Mouse (Mus musculus): ENCODE measurements at regions not wholly inside any gene's neighbourhood (a gene's known extent, or its start where the extent isn't known, plus 50 kb on each side); places are given as distances from the start of the nearest gene placed in this dataset.
A peak's percentile ranks its signal among the peaks of the same experiment; 100 is the strongest.

DNA sequence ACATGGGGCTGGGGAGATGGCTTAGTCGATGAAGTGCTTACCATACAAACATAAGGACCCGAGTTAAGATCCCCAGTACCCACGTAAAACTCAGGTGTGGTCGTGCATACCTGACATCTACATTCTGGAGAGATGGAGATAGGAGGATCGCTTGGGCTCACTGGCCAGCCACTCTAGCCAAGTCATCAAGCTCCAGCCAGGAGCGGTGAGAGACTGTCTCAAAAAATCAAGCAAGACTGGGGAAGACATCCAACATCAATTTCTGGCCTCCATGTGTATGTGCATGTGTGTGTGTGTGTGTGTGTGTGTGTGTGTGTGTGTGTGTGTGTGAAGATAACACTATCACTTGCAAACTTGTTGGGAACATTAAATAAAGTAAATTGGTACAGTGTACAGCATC is 104.6 kb upstream of the Ypel5 start:
- Histone ChIP-seq H3K27me3 (ENCODE audit: control insufficient read depth, insufficient read depth, low read length, poor library complexity, severe bottlenecking) (no peaks in the 10 kb centered on the region), H3K4me1 (ENCODE audit: control insufficient read depth, insufficient read depth, low read length) (no peaks in the 10 kb centered on the region), H3K9ac (ENCODE audit: low read depth, poor library complexity, severe bottlenecking) (no peak overlapping the region), H3K36me3 (ENCODE audit: control insufficient read depth, insufficient read depth, low read length, poor library complexity, severe bottlenecking) (no peaks in the 10 kb centered on the region), H3K9me3 (replicated peaks; ENCODE audit: control insufficient read depth, insufficient read depth, low read length, poor library complexity, severe bottlenecking) (no peaks in the 10 kb centered on the region), H3K4me3 (ENCODE audit: low read depth, low read length) (no peak overlapping the region), H3K27ac (ENCODE audit: insufficient read depth, low read length) (no peak overlapping the region)
- TF ChIP-seq POLR2A (IDR thresholded peaks at IDR 0.05; ENCODE audit: insufficient read depth, low read length) (no peak), EP300 (IDR thresholded peaks at IDR 0.05; ENCODE audit: insufficient read depth, low read depth, low read length) (no peak), CTCF (IDR thresholded peaks at IDR 0.05; ENCODE audit: low read depth, low read length) (no peak)

DNA sequence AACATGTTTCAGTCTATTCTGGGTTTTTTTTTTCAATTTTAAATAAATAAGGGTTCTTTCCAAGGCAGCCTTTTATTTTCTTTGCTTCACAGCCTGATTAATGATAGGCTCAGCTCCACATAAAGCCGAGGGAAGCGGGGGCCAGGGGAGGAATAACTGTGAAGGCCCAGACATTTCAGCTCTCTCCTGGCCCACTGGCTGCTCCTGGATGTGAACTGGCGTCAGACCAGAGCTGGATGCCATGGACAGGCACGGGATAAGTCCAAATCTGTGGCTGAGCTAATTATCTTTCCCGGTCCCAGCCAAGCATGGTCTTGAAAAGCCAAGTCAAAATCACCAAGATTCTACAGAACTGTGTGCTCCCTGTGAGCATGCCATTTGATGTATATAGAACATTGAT is 105.1 kb upstream of the Ypel5 start:
- Histone ChIP-seq H3K27ac (ENCODE audit: insufficient read depth, low read length) (no peak overlapping the region), H3K27me3 (ENCODE audit: control insufficient read depth, insufficient read depth, low read length, poor library complexity, severe bottlenecking) (no peaks in the 10 kb centered on the region), H3K4me1 (ENCODE audit: control insufficient read depth, insufficient read depth, low read length) (no peaks in the 10 kb centered on the region), H3K9me3 (replicated peaks; ENCODE audit: control insufficient read depth, insufficient read depth, low read length, poor library complexity, severe bottlenecking) (no peaks in the 10 kb centered on the region), H3K9ac (ENCODE audit: low read depth, poor library complexity, severe bottlenecking) (no peak overlapping the region), H3K36me3 (ENCODE audit: control insufficient read depth, insufficient read depth, low read length, poor library complexity, severe bottlenecking) (no peaks in the 10 kb centered on the region), H3K4me3 (ENCODE audit: low read depth, low read length) (no peak overlapping the region)
- TF ChIP-seq CTCF (IDR thresholded peaks at IDR 0.05; ENCODE audit: low read depth, low read length) (no peak), POLR2A (IDR thresholded peaks at IDR 0.05; ENCODE audit: insufficient read depth, low read length) (no peak), EP300 (IDR thresholded peaks at IDR 0.05; ENCODE audit: insufficient read depth, low read depth, low read length) (no peak)

DNA sequence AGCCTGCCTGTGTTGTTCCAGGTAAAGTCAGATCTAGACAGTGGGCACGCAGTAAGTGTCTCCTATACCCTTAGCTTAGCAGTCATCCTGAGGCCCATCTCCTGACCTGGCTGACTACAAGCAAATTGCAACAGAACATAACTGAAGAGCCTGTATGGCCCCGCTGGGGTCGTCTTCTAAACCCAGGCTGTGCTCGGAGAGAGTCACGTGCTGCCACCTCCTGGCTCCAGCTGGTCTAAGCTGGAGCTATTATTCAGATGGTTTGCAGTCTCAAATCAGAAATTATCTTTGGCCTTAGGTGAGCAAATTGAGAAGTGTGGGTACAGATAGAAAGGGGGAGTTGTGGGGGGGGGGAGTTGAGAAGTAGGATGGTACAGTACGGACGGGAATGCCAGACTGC is 115.5 kb upstream of the Ypel5 start:
- no peaks in the 10 kb centered on the region for H3K4me1 ChIP-seq (ENCODE audit: control insufficient read depth, insufficient read depth, low read length)
- no peak overlapping the region for H3K4me3 ChIP-seq (ENCODE audit: low read depth, low read length)
- no peaks in the 10 kb centered on the region for H3K27me3 ChIP-seq (ENCODE audit: control insufficient read depth, insufficient read depth, low read length, poor library complexity, severe bottlenecking)
- no peak overlapping the region for H3K27ac ChIP-seq (ENCODE audit: insufficient read depth, low read length)
- H3K36me3 ChIP-seq (ENCODE audit: control insufficient read depth, insufficient read depth, low read length, poor library complexity, severe bottlenecking), result no peaks in the 10 kb centered on the region
- no peak overlapping the region for H3K9ac ChIP-seq (ENCODE audit: low read depth, poor library complexity, severe bottlenecking)
- no peaks in the 10 kb centered on the region for H3K9me3 ChIP-seq (replicated peaks; ENCODE audit: control insufficient read depth, insufficient read depth, low read length, poor library complexity, severe bottlenecking)
- TF ChIP-seq POLR2A (IDR thresholded peaks at IDR 0.05; ENCODE audit: insufficient read depth, low read length), result no peak
- TF ChIP-seq EP300 (IDR thresholded peaks at IDR 0.05; ENCODE audit: insufficient read depth, low read depth, low read length), result no peak
- peak; percentile 30 for TF ChIP-seq CTCF (IDR thresholded peaks at IDR 0.05; ENCODE audit: low read depth, low read length)

DNA sequence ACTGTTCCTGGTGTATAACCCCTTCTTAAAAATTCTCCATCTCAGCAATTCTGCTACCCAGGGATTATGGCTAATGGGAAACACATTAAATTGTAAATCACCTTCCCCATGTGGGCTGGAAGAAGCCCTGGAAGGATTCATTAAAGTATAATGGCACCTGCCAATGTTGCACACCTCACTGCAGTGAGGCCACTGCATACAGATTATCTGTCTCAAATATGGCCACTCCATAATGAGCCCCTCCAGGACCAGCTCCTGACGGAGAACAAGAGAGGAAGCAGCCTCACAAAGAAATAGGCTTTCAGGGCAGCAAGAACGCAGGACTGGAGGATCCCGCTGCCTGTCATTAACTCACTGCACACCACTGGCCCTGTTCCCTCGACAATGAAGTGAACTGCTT is 115.2 kb upstream of the Alk start:
- no peaks in the 10 kb centered on the region for H3K36me3 ChIP-seq (ENCODE audit: control insufficient read depth, insufficient read depth, low read length, poor library complexity, severe bottlenecking)
- TF ChIP-seq CTCF (IDR thresholded peaks at IDR 0.05; ENCODE audit: low read depth, low read length) (no peak), POLR2A (IDR thresholded peaks at IDR 0.05; ENCODE audit: insufficient read depth, low read length) (no peak), EP300 (IDR thresholded peaks at IDR 0.05; ENCODE audit: insufficient read depth, low read depth, low read length) (no peak)
- no peak overlapping the region for H3K4me3 ChIP-seq (ENCODE audit: low read depth, low read length)
- H3K4me1 ChIP-seq (ENCODE audit: control insufficient read depth, insufficient read depth, low read length), result no peaks in the 10 kb centered on the region
- H3K27me3 ChIP-seq (ENCODE audit: control insufficient read depth, insufficient read depth, low read length, poor library complexity, severe bottlenecking), result no peaks in the 10 kb centered on the region
- no peaks in the 10 kb centered on the region for H3K9me3 ChIP-seq (replicated peaks; ENCODE audit: control insufficient read depth, insufficient read depth, low read length, poor library complexity, severe bottlenecking)
- H3K27ac ChIP-seq (ENCODE audit: insufficient read depth, low read length), result no peak overlapping the region
- H3K9ac ChIP-seq (ENCODE audit: low read depth, poor library complexity, severe bottlenecking), result no peak overlapping the region

DNA sequence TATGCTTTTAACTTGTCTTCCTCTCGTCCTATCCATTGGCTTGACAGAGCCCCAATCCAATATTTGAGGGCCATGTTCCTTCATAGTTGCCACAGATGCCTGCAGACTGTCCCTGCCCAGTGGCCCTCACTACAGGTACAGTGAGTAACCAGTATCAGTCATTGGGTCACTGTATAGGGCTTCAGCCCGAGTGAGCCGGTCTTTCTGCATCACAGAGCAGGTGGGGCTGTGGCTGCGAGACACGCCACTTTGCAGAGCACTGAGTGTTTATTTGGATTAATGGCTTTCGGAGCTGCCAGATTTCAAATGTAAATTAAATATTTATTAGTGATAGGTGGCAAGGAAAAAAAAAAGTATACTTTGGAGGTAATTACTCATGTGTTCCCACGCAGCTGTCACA is 87.2 kb upstream of the Alk start:
- H3K27ac ChIP-seq (ENCODE audit: insufficient read depth, low read length), result no peak overlapping the region
- no peak overlapping the region for H3K9ac ChIP-seq (ENCODE audit: low read depth, poor library complexity, severe bottlenecking)
- no peak overlapping the region for H3K4me3 ChIP-seq (ENCODE audit: low read depth, low read length)
- TF ChIP-seq EP300 (IDR thresholded peaks at IDR 0.05; ENCODE audit: insufficient read depth, low read depth, low read length) (no peak), POLR2A (IDR thresholded peaks at IDR 0.05; ENCODE audit: insufficient read depth, low read length) (no peak), CTCF (IDR thresholded peaks at IDR 0.05; ENCODE audit: low read depth, low read length) (no peak)
- H3K4me1 ChIP-seq (ENCODE audit: control insufficient read depth, insufficient read depth, low read length), result no peaks in the 10 kb centered on the region
- no peaks in the 10 kb centered on the region for H3K9me3 ChIP-seq (replicated peaks; ENCODE audit: control insufficient read depth, insufficient read depth, low read length, poor library complexity, severe bottlenecking)
- H3K36me3 ChIP-seq (ENCODE audit: control insufficient read depth, insufficient read depth, low read length, poor library complexity, severe bottlenecking), result no peaks in the 10 kb centered on the region
- H3K27me3 ChIP-seq (ENCODE audit: control insufficient read depth, insufficient read depth, low read length, poor library complexity, severe bottlenecking), result no peaks in the 10 kb centered on the region

DNA sequence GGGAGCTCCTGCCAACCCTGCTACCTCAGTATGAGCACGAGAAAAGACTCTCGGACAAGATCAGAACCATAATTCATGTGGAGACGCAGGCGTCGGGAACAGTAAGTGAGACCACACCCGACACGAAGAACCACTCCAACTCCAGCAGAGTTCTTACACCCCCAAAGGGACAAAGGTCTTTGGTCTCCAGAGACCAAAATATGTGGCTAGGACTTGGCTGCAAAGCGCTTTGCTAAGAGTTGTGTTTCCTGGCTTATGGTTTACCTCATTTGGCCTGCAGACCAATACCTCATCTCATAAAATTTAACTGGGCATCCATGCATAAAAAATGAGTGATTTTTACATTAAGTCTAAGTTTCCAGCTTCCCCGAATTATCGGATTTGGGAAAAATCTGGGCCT is 85.2 kb upstream of the Alk start:
- no peaks in the 10 kb centered on the region for H3K4me1 ChIP-seq (ENCODE audit: control insufficient read depth, insufficient read depth, low read length)
- no peaks in the 10 kb centered on the region for H3K27me3 ChIP-seq (ENCODE audit: control insufficient read depth, insufficient read depth, low read length, poor library complexity, severe bottlenecking)
- no peak overlapping the region for H3K4me3 ChIP-seq (ENCODE audit: low read depth, low read length)
- TF ChIP-seq EP300 (IDR thresholded peaks at IDR 0.05; ENCODE audit: insufficient read depth, low read depth, low read length) (no peak), CTCF (IDR thresholded peaks at IDR 0.05; ENCODE audit: low read depth, low read length) (no peak), POLR2A (IDR thresholded peaks at IDR 0.05; ENCODE audit: insufficient read depth, low read length) (no peak)
- no peak overlapping the region for H3K9ac ChIP-seq (ENCODE audit: low read depth, poor library complexity, severe bottlenecking)
- H3K9me3 ChIP-seq (replicated peaks; ENCODE audit: control insufficient read depth, insufficient read depth, low read length, poor library complexity, severe bottlenecking), result no peaks in the 10 kb centered on the region
- no peaks in the 10 kb centered on the region for H3K36me3 ChIP-seq (ENCODE audit: control insufficient read depth, insufficient read depth, low read length, poor library complexity, severe bottlenecking)
- H3K27ac ChIP-seq (ENCODE audit: insufficient read depth, low read length), result no peak overlapping the region

Data from ES-Bruce4 (cell line).